Mouse (Mus musculus) intestine, postnatal 0 days (tissue): ENCODE data around the gene Shbg. TPM values are rescaled to one million over a fixed set of nuclear protein-coding genes. Genes with fewer than 3 reads are reported as not detected.

Experiments
- ATAC-seq: fragments of 200-750 bp; cut with Nextera tagmentation; 2 replicates; pipeline ENCODE4 v1.8.0; 2017; ENCODE audit warnings: mild to moderate bottlenecking, moderate TSS enrichment, moderate library complexity
- H3K27ac ChIP-seq: fragments of 300-500 bp; sonication (generic); 2 replicates; pipeline ENCODE4 v1.5.1; 2014; ENCODE audit warnings: mild to moderate bottlenecking, low read depth, low read length, moderate library complexity
- H3K27me3 ChIP-seq: fragments of 300-500 bp; sonication (generic); replicated peaks from 2 replicates; pipeline ENCODE4 v1.6.1; 2014; ENCODE audit warnings: low read length, mixed read lengths; ENCODE audit not compliant: control insufficient read depth, insufficient read depth
- H3K36me3 ChIP-seq: fragments of 300-500 bp; sonication (generic); 2 replicates; pipeline ENCODE4 v1.6.1; 2014; ENCODE audit warnings: mild to moderate bottlenecking, moderate library complexity; ENCODE audit not compliant: control insufficient read depth, insufficient read depth
- H3K4me1 ChIP-seq: fragments of 300-500 bp; sonication (generic); replicated peaks from 2 replicates; pipeline ENCODE4 v1.6.1; 2014; ENCODE audit warnings: antibody characterized with exemption, low read length, mixed read lengths; ENCODE audit not compliant: control insufficient read depth, insufficient read depth
- H3K4me2 ChIP-seq: fragments of 300-500 bp; sonication (generic); replicated peaks from 2 replicates; pipeline ENCODE4 v1.6.1; 2014; ENCODE audit warnings: low read depth, mild to moderate bottlenecking, moderate library complexity
- H3K4me3 ChIP-seq: fragments of 300-500 bp; sonication (generic); 2 replicates; pipeline ENCODE4 v1.5.1; 2014; ENCODE audit warnings: low read depth, low read length
- H3K9ac ChIP-seq: fragments of 300-500 bp; sonication (generic); 2 replicates; pipeline ENCODE4 v1.6.1; 2014; ENCODE audit warnings: mild to moderate bottlenecking, low read depth, low read length
- H3K9me3 ChIP-seq: fragments of 300-500 bp; sonication (generic); 2 replicates; pipeline ENCODE4 v1.6.1; 2016; ENCODE audit warnings: mixed run types; ENCODE audit not compliant: control insufficient read depth
- CTCF ChIP-seq: sonication (generic); IDR thresholded peaks from 2 replicates; pipeline ENCODE4 v1.5.1; 2016; ENCODE audit warnings: low read depth, mild to moderate bottlenecking, control low read depth, antibody characterized with exemption, moderate library complexity
- WGBS: fragments of 180-500 bp; shearing (Covaris S2); extraction: QIAGEN DNeasy Blood & Tissue Kit; methylation state at CpG from one replicate; pipeline ENCODE4 v1.1.7; 2014; 5-methylcytosine and 5-hydroxymethylcytosine counted together
- polyA plus RNA-seq: library from polyadenylated mRNA; unstranded; fragments of >200 nt; fragmentation: Nextera tagmentation; extraction: Ambion mirVana; gene quantifications from 2 replicates; pipeline ENCODE4 v1.2.1, GENCODE M21; 2015

Shbg gene
- polyA plus RNA-seq, 1 experiment from 2014 or later: not detected

GRCm38 (mm10) chr11:69580572-69581146 lies 37.0 kb downstream of the Shbg start:
- no peak for ATAC-seq
- Histone ChIP-seq H3K4me2 (peak overlapping the region; percentile 94), H3K9ac (peak overlapping the region; percentile 64), H3K27me3 (no peaks in the 10 kb centered on the region), H3K27ac (peak overlapping the region; percentile 94), H3K4me3 (peak overlapping the region; percentile 80), H3K9me3 (no peaks in the 10 kb centered on the region), H3K4me1 (no peaks in the 10 kb centered on the region), H3K36me3 (no peaks in the 10 kb centered on the region; the same call in 1 of the 2 replicates)
- TF ChIP-seq CTCF: no peak
- under 1% methylated on average over 25 of the region's 25 CpGs for WGBS

GRCm38 (mm10) chr11:69580091-69580514 lies 37.6 kb downstream of the Shbg start, which contains the start of the genes Wrap53 and Trp53:
TSS of gene Wrap53 (minus strand) at chr11:69580255.
TSS of gene Trp53 (plus strand) at chr11:69580359.
- TF ChIP-seq CTCF: peak; percentile 15; the same call in 1 of the 2 replicates
- no peaks in the 10 kb centered on the region for H3K9me3 ChIP-seq
- WGBS: under 1% methylated on average over 13 of the region's 13 CpGs
- no peaks in the 10 kb centered on the region; the same call in 1 of the 2 replicates for H3K36me3 ChIP-seq
- H3K27me3 ChIP-seq: no peaks in the 10 kb centered on the region
- no peaks in the 10 kb centered on the region for H3K4me1 ChIP-seq
- H3K9ac ChIP-seq: peak within 1 kb of the TSS; percentile 64
- peak within 1 kb of the TSS; percentile 94 for H3K4me2 ChIP-seq
- peak within 1 kb of the TSS; percentile 80 for H3K4me3 ChIP-seq
- peak; percentile 53 for ATAC-seq
- peak within 1 kb of the TSS; percentile 94 for H3K27ac ChIP-seq

- Histone ChIP-seq H3K9me3 (no peaks in the 10 kb centered on the region), H3K9ac (peak overlapping the region; percentile 64), H3K36me3 (peaks cover 3% of the 10 kb centered on the region; the same call in 1 of the 2 replicates), H3K4me3 (peak overlapping the region; percentile 80), H3K27me3 (no peaks in the 10 kb centered on the region), H3K27ac (peak overlapping the region; percentile 94), H3K4me1 (no peaks in the 10 kb centered on the region), H3K4me2 (peak overlapping the region; percentile 94)
- peak; percentile 87 for ATAC-seq
- under 1% methylated on average over 39 of the region's 39 CpGs for WGBS
- peak; percentile 100 for TF ChIP-seq CTCF
These were observed 38.3 kb downstream of the Shbg start for GRCm38 (mm10) chr11:69579128-69580017.

- 9% methylated on average over 15 of the region's 15 CpGs for WGBS
- Histone ChIP-seq H3K27me3 (no peaks in the 10 kb centered on the region), H3K27ac (peak overlapping the region; percentile 94; the same call in 1 of the 2 replicates), H3K36me3 (peaks cover 5% of the 10 kb centered on the region; the same call in 1 of the 2 replicates), H3K4me2 (peak overlapping the region; percentile 94), H3K4me3 (peak overlapping the region; percentile 80), H3K4me1 (no peaks in the 10 kb centered on the region), H3K9me3 (no peaks in the 10 kb centered on the region), H3K9ac (peak overlapping the region; percentile 63)
- no peak for TF ChIP-seq CTCF
- ATAC-seq: no peak
These were observed 39.4 kb downstream of the Shbg start for GRCm38 (mm10) chr11:69578301-69578700.

GRCm38 (mm10) chr11:69576307-69576706 lies 41.4 kb downstream of the Shbg start:
- Histone ChIP-seq H3K27me3 (no peaks in the 10 kb centered on the region), H3K36me3 (peaks cover 10% of the 10 kb centered on the region; the same call in 1 of the 2 replicates), H3K9ac (no peak overlapping the region), H3K4me1 (no peaks in the 10 kb centered on the region), H3K27ac (no peak overlapping the region), H3K9me3 (no peaks in the 10 kb centered on the region), H3K4me3 (no peak overlapping the region), H3K4me2 (no peak overlapping the region)
- TF ChIP-seq CTCF: no peak
- 63% methylated on average over 5 of the region's 5 CpGs for WGBS
- no peak for ATAC-seq

GRCm38 (mm10) chr11:69575220-69575619 lies 42.5 kb downstream of the Shbg start:
- Histone ChIP-seq H3K9me3 (no peaks in the 10 kb centered on the region), H3K36me3 (peaks cover 21% of the 10 kb centered on the region), H3K4me3 (no peak overlapping the region), H3K27me3 (no peaks in the 10 kb centered on the region), H3K9ac (no peak overlapping the region), H3K4me1 (no peaks in the 10 kb centered on the region), H3K4me2 (no peak overlapping the region), H3K27ac (no peak overlapping the region)
- peak; percentile 80 for TF ChIP-seq CTCF
- ATAC-seq: no peak
- WGBS: 54% methylated on average over 3 of the region's 3 CpGs
